Mouse (Mus musculus) midbrain, embryonic 13.5 days (tissue): ENCODE results near the gene Ccdc190. TPM values are rescaled to one million over a fixed set of nuclear protein-coding genes. Genes with fewer than 3 reads are reported as not detected.

ENCODE experiments used
- ATAC-seq: fragments of 200-750 bp; cut with Nextera tagmentation; 2 replicates; pipeline ENCODE4 v1.8.0; 2017; ENCODE audit warnings: mild to moderate bottlenecking, moderate TSS enrichment, moderate library complexity
- H3K27ac ChIP-seq: fragments of 300-500 bp; sonication (generic); 2 replicates; pipeline ENCODE4 v1.5.1; 2015; ENCODE audit warnings: inconsistent platforms, mild to moderate bottlenecking, moderate library complexity
- H3K27me3 ChIP-seq: fragments of 300-500 bp; sonication (generic); 2 replicates; pipeline ENCODE4 v1.6.1; 2015; ENCODE audit warnings: mild to moderate bottlenecking, inconsistent platforms
- H3K36me3 ChIP-seq: fragments of 300-500 bp; sonication (generic); 2 replicates; pipeline ENCODE4 v1.6.1; 2015; ENCODE audit warnings: mild to moderate bottlenecking, inconsistent platforms
- H3K4me1 ChIP-seq: fragments of 300-500 bp; sonication (generic); replicated peaks from 2 replicates; pipeline ENCODE4 v1.6.1; 2015; ENCODE audit warnings: inconsistent platforms
- H3K4me2 ChIP-seq: fragments of 300-500 bp; sonication (generic); replicated peaks from 2 replicates; pipeline ENCODE4 v1.6.1; 2015; ENCODE audit warnings: moderate library complexity, mild to moderate bottlenecking, inconsistent platforms
- H3K4me3 ChIP-seq: fragments of 300-500 bp; sonication (generic); replicated peaks from 2 replicates; pipeline ENCODE4 v1.5.1; 2015; ENCODE audit warnings: mild to moderate bottlenecking, inconsistent platforms
- H3K9ac ChIP-seq: fragments of 300-500 bp; sonication (generic); replicated peaks from 2 replicates; pipeline ENCODE4 v1.6.1; 2015; ENCODE audit warnings: mild to moderate bottlenecking, inconsistent platforms
- H3K9me3 ChIP-seq: fragments of 300-500 bp; sonication (generic); 2 replicates; pipeline ENCODE4 v1.6.1; 2016; ENCODE audit warnings: mild to moderate bottlenecking, inconsistent platforms
- WGBS: fragments of 180-500 bp; shearing (Covaris S2); methylation state at CpG from one replicate; pipeline ENCODE4 v1.1.7; 2015; 5-methylcytosine and 5-hydroxymethylcytosine counted together
- polyA plus RNA-seq: library from polyadenylated mRNA; unstranded; fragments of >200 nt; fragmentation: Nextera tagmentation; extraction: Ambion mirVana; gene quantifications from 2 replicates; pipeline ENCODE4 v1.2.1, GENCODE M21; 2015

The Ccdc190 gene
- polyA plus RNA-seq, 1 experiment from 2014 or later = 1.3 TPM

- Histone ChIP-seq H3K36me3 (no peaks in the 10 kb centered on the region), H3K4me3 (no peak overlapping the region), H3K9me3 (no peaks in the 10 kb centered on the region), H3K4me2 (no peak overlapping the region), H3K27ac (no peak overlapping the region), H3K9ac (no peak overlapping the region), H3K27me3 (no peaks in the 10 kb centered on the region), H3K4me1 (0 out of 2 replicates have a peak, but pooled peaks cover under 1% of the 10 kb centered on the region)
- ATAC-seq = no peak
- 80% methylated on average over 6 of the region's 6 CpGs for WGBS
These were observed 16.9 kb upstream of the Ccdc190 start for GRCm38 (mm10) chr1:169911526-169911925.

GRCm38 (mm10) chr1:169916659-169917058 is 11.8 kb upstream of the Ccdc190 start:
- Histone ChIP-seq H3K27me3 (peaks cover 13% of the 10 kb centered on the region), H3K9ac (no peak overlapping the region), H3K36me3 (no peaks in the 10 kb centered on the region), H3K4me2 (no peak overlapping the region), H3K27ac (no peak overlapping the region; the same call in 1 of the 2 replicates), H3K9me3 (no peaks in the 10 kb centered on the region), H3K4me3 (no peak overlapping the region), H3K4me1 (0 out of 2 replicates have a peak, but pooled peaks cover 8% of the 10 kb centered on the region)
- WGBS = 63% methylated on average over 7 of the region's 7 CpGs
- 0 out of 2 replicates have a peak, but pooled peaks have one; percentile 24 for ATAC-seq

- Histone ChIP-seq H3K4me1 (0 out of 2 replicates have a peak, but pooled peaks cover 8% of the 10 kb centered on the region), H3K9ac (no peak overlapping the region), H3K27ac (peak overlapping the region; percentile 19; the same call in 1 of the 2 replicates), H3K9me3 (no peaks in the 10 kb centered on the region), H3K36me3 (no peaks in the 10 kb centered on the region), H3K4me3 (no peak overlapping the region), H3K27me3 (peaks cover 13% of the 10 kb centered on the region), H3K4me2 (no peak overlapping the region)
- whole genome bisulfite sequencing = 72% methylated on average over 9 of the region's 9 CpGs
- ATAC-seq = no peak
These were observed 11.2 kb upstream of the Ccdc190 start for GRCm38 (mm10) chr1:169917115-169917796.

- peaks cover 13% of the 10 kb centered on the region for H3K27me3 ChIP-seq
- H3K4me1 ChIP-seq = 0 out of 2 replicates have a peak, but pooled peaks cover 8% of the 10 kb centered on the region
- WGBS = 17% methylated on average over 4 of the region's 4 CpGs
- peak; percentile 78 for ATAC-seq
- H3K36me3 ChIP-seq = no peaks in the 10 kb centered on the region
- no peaks in the 10 kb centered on the region for H3K9me3 ChIP-seq
- no peak overlapping the region for H3K4me2 ChIP-seq
- H3K27ac ChIP-seq = no peak overlapping the region
- no peak overlapping the region for H3K9ac ChIP-seq
- H3K4me3 ChIP-seq = no peak overlapping the region
These were observed 10.4 kb upstream of the Ccdc190 start for GRCm38 (mm10) chr1:169917998-169918397.

GRCm38 (mm10) chr1:169919211-169919610 is 9.2 kb upstream of the Ccdc190 start:
- H3K27ac ChIP-seq = no peak overlapping the region
- peak; percentile 57 for ATAC-seq
- 4% methylated on average over 11 of the region's 11 CpGs for WGBS
- H3K27me3 ChIP-seq = peaks cover 13% of the 10 kb centered on the region
- H3K9me3 ChIP-seq = no peaks in the 10 kb centered on the region
- no peak overlapping the region for H3K4me3 ChIP-seq
- H3K4me1 ChIP-seq = 0 out of 2 replicates have a peak, but pooled peaks cover 8% of the 10 kb centered on the region
- H3K36me3 ChIP-seq = no peaks in the 10 kb centered on the region
- no peak overlapping the region for H3K4me2 ChIP-seq
- H3K9ac ChIP-seq = no peak overlapping the region

- Histone ChIP-seq H3K27me3 (peaks cover 13% of the 10 kb centered on the region), H3K4me2 (no peak overlapping the region), H3K36me3 (no peaks in the 10 kb centered on the region), H3K9me3 (no peaks in the 10 kb centered on the region), H3K27ac (no peak overlapping the region), H3K9ac (no peak overlapping the region), H3K4me3 (no peak overlapping the region), H3K4me1 (0 out of 2 replicates have a peak, but pooled peaks cover 5% of the 10 kb centered on the region)
- no peak for ATAC-seq
- WGBS = 44% methylated on average over 8 of the region's 8 CpGs
These were observed 6.7 kb upstream of the Ccdc190 start for GRCm38 (mm10) chr1:169921710-169922211.

GRCm38 (mm10) chr1:169924567-169924966 is 3.9 kb upstream of the Ccdc190 start:
- WGBS = 85% methylated on average over 2 of the region's 2 CpGs
- H3K4me3 ChIP-seq = no peak overlapping the region
- H3K4me2 ChIP-seq = no peak overlapping the region
- H3K27me3 ChIP-seq = peaks cover 13% of the 10 kb centered on the region
- ATAC-seq = no peak
- H3K4me1 ChIP-seq = peaks cover 12% of the 10 kb centered on the region
- no peak overlapping the region for H3K9ac ChIP-seq
- H3K9me3 ChIP-seq = no peaks in the 10 kb centered on the region
- H3K27ac ChIP-seq = no peak overlapping the region
- no peaks in the 10 kb centered on the region for H3K36me3 ChIP-seq

GRCm38 (mm10) chr1:169927753-169928369 is 587 bp upstream of the Ccdc190 start:
- H3K27me3 ChIP-seq = no peaks in the 10 kb centered on the region
- H3K27ac ChIP-seq = peak overlapping the region; percentile 53; the same call in 1 of the 2 replicates
- 18% methylated on average over 8 of the region's 8 CpGs for WGBS
- peaks cover 18% of the 10 kb centered on the region for H3K4me1 ChIP-seq
- no peaks in the 10 kb centered on the region for H3K9me3 ChIP-seq
- H3K36me3 ChIP-seq = no peaks in the 10 kb centered on the region
- peak; percentile 63 for ATAC-seq
- no peak overlapping the region for H3K4me3 ChIP-seq
- no peak overlapping the region for H3K9ac ChIP-seq
- peak overlapping the region; percentile 40 for H3K4me2 ChIP-seq

- Histone ChIP-seq H3K4me1 (peaks cover 23% of the 10 kb centered on the region), H3K27ac (0 out of 2 replicates have a peak overlapping the region, but pooled peaks have one; percentile 30), H3K4me2 (no peak overlapping the region), H3K36me3 (no peaks in the 10 kb centered on the region), H3K4me3 (no peak overlapping the region), H3K9me3 (no peaks in the 10 kb centered on the region), H3K9ac (no peak overlapping the region), H3K27me3 (no peaks in the 10 kb centered on the region)
- no peak for ATAC-seq
- 89% methylated on average over 7 of the region's 7 CpGs for WGBS
These were observed 3.2 kb downstream of the Ccdc190 start for GRCm38 (mm10) chr1:169931698-169932097.

- no peak overlapping the region for H3K4me3 ChIP-seq
- no peak overlapping the region for H3K4me2 ChIP-seq
- WGBS = 53% methylated on average over 7 of the region's 7 CpGs
- H3K36me3 ChIP-seq = no peaks in the 10 kb centered on the region
- H3K4me1 ChIP-seq = peaks cover 23% of the 10 kb centered on the region
- H3K9ac ChIP-seq = no peak overlapping the region
- 0 out of 2 replicates have a peak overlapping the region, but pooled peaks have one; percentile 30 for H3K27ac ChIP-seq
- no peaks in the 10 kb centered on the region for H3K27me3 ChIP-seq
- 0 out of 2 replicates have a peak, but pooled peaks have one; percentile 10 for ATAC-seq
- H3K9me3 ChIP-seq = no peaks in the 10 kb centered on the region
These were observed 3.8 kb downstream of the Ccdc190 start for GRCm38 (mm10) chr1:169932122-169932746.

- WGBS = 23% methylated on average over 16 of the region's 16 CpGs
- H3K36me3 ChIP-seq = no peaks in the 10 kb centered on the region
These were observed 5.7 kb downstream of the Ccdc190 start for GRCm38 (mm10) chr1:169934005-169934725.

More at GRCm38 (mm10) chr1:169934005-169934725, 5.7 kb downstream of the Ccdc190 start:
- H3K4me2 ChIP-seq = peak overlapping the region; percentile 50
- ATAC-seq = peak; percentile 79
- peaks cover 12% of the 10 kb centered on the region for H3K4me1 ChIP-seq
- no peaks in the 10 kb centered on the region for H3K9me3 ChIP-seq
- H3K4me3 ChIP-seq = peak overlapping the region; percentile 35
- H3K27ac ChIP-seq = peak overlapping the region; percentile 71
- no peaks in the 10 kb centered on the region for H3K27me3 ChIP-seq
- H3K9ac ChIP-seq = peak overlapping the region; percentile 4; the same call in 1 of the 2 replicates
